Mouse (Mus musculus): Measurements from ENCODE around the gene Olfr389. TPM values are rescaled to one million over a fixed set of nuclear protein-coding genes. Genes with fewer than 3 reads are reported as not detected.

The Olfr389 gene
- not detected for total RNA-seq (2021)
- long read RNA-seq, experiment 1: 0 reads
- long read RNA-seq, experiment 2: 0 reads

- no peak for DNase-seq
Observed at GRCm38 (mm10) chr11:73780613-73781012, at the start of gene Olfr389. Gene Olfr389, minus strand, starts transcription at chr11:73780713.

GRCm38 (mm10) chr11:73816949-73817348, 36.4 kb upstream of the Olfr389 start, which contains the start of gene Olfr392:
Gene Olfr392, minus strand, starts transcription at chr11:73817049.
- no peak for DNase-seq

- no peak for DNase-seq
Observed at GRCm38 (mm10) chr11:73802952-73803351, 22.4 kb upstream of the Olfr389 start, which contains the start of gene Olfr391-ps. Gene Olfr391-ps, minus strand, starts transcription at chr11:73803052.

DNA sequence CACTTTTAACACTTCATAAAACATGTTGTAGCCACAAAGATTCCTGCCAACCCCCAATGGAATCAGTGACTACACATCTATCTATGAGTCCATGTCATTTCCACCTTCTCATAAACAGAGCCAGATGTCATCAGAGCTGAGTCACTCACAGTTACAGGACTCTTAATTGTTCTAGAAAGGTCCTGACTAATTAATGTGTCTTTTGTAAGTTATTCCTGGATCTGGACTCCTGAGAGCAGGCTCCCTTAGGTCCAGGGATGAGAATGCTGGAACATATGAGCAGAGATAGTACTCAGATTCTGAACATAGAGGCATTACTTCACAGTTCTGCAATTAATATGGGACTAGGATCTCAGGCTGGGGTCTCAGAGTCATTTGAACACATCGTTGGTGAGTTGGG, 2.2 kb upstream of the Olfr389 start, which contains the start of gene Olfr390:
Gene Olfr390 (plus strand): TSS at position 301 of the 400 bp plus-strand sequence.
- DNase-seq: no peak

- no peak for DNase-seq
Observed at GRCm38 (mm10) chr11:73759115-73759514, 21.4 kb downstream of the Olfr389 start.

Other genes with a start within 250 kb of the Olfr389 start
- gene Olfr385, start 187.7 kb downstream of the Olfr389 start, total RNA-seq (2021): not detected
- gene Olfr384, start 182.1 kb downstream of the Olfr389 start, total RNA-seq (2021): not detected
- not detected for gene Zfp735, start 91.9 kb downstream of the Olfr389 start, total RNA-seq (2021)
- not detected for gene Olfr390, start 2.3 kb upstream of the Olfr389 start, total RNA-seq (2021)
- not detected for gene Olfr391-ps, start 22.3 kb upstream of the Olfr389 start, total RNA-seq (2021)
- not detected for gene Olfr392, start 36.3 kb upstream of the Olfr389 start, total RNA-seq (2021)
- not detected for gene Olfr393, start 70.7 kb upstream of the Olfr389 start, total RNA-seq (2021)
- not detected for gene Olfr394, start 110.1 kb upstream of the Olfr389 start, total RNA-seq (2021)
- not detected for gene Olfr395, start 128.6 kb upstream of the Olfr389 start, total RNA-seq (2021)
- not detected for gene Olfr23, start 156.0 kb upstream of the Olfr389 start, total RNA-seq (2021)
- gene Olfr397, start 180.1 kb upstream of the Olfr389 start, total RNA-seq (2021): not detected
- not detected for gene Olfr398, start 209.7 kb upstream of the Olfr389 start, total RNA-seq (2021)

Measured in adrenal gland, postnatal 10 days (tissue).